Mouse (Mus musculus) intestine, postnatal 0 days (tissue): ENCODE data around the gene Dbn1. TPM values are rescaled to one million over a fixed set of nuclear protein-coding genes. Genes with fewer than 3 reads are reported as not detected.

Experiments
- ATAC-seq: fragments of 200-750 bp; cut with Nextera tagmentation; 2 replicates; pipeline ENCODE4 v1.8.0; 2017; ENCODE audit warnings: mild to moderate bottlenecking, moderate TSS enrichment, moderate library complexity
- H3K27ac ChIP-seq: fragments of 300-500 bp; sonication (generic); 2 replicates; pipeline ENCODE4 v1.5.1; 2014; ENCODE audit warnings: mild to moderate bottlenecking, low read depth, low read length, moderate library complexity
- H3K27me3 ChIP-seq: fragments of 300-500 bp; sonication (generic); replicated peaks from 2 replicates; pipeline ENCODE4 v1.6.1; 2014; ENCODE audit warnings: low read length, mixed read lengths; ENCODE audit not compliant: control insufficient read depth, insufficient read depth
- H3K36me3 ChIP-seq: fragments of 300-500 bp; sonication (generic); 2 replicates; pipeline ENCODE4 v1.6.1; 2014; ENCODE audit warnings: mild to moderate bottlenecking, moderate library complexity; ENCODE audit not compliant: control insufficient read depth, insufficient read depth
- H3K4me1 ChIP-seq: fragments of 300-500 bp; sonication (generic); replicated peaks from 2 replicates; pipeline ENCODE4 v1.6.1; 2014; ENCODE audit warnings: antibody characterized with exemption, low read length, mixed read lengths; ENCODE audit not compliant: control insufficient read depth, insufficient read depth
- H3K4me2 ChIP-seq: fragments of 300-500 bp; sonication (generic); replicated peaks from 2 replicates; pipeline ENCODE4 v1.6.1; 2014; ENCODE audit warnings: low read depth, mild to moderate bottlenecking, moderate library complexity
- H3K4me3 ChIP-seq: fragments of 300-500 bp; sonication (generic); 2 replicates; pipeline ENCODE4 v1.5.1; 2014; ENCODE audit warnings: low read depth, low read length
- H3K9ac ChIP-seq: fragments of 300-500 bp; sonication (generic); 2 replicates; pipeline ENCODE4 v1.6.1; 2014; ENCODE audit warnings: mild to moderate bottlenecking, low read depth, low read length
- H3K9me3 ChIP-seq: fragments of 300-500 bp; sonication (generic); 2 replicates; pipeline ENCODE4 v1.6.1; 2016; ENCODE audit warnings: mixed run types; ENCODE audit not compliant: control insufficient read depth
- CTCF ChIP-seq: sonication (generic); IDR thresholded peaks from 2 replicates; pipeline ENCODE4 v1.5.1; 2016; ENCODE audit warnings: low read depth, mild to moderate bottlenecking, control low read depth, antibody characterized with exemption, moderate library complexity
- WGBS: fragments of 180-500 bp; shearing (Covaris S2); extraction: QIAGEN DNeasy Blood & Tissue Kit; methylation state at CpG from one replicate; pipeline ENCODE4 v1.1.7; 2014; 5-methylcytosine and 5-hydroxymethylcytosine counted together
- polyA plus RNA-seq: library from polyadenylated mRNA; unstranded; fragments of >200 nt; fragmentation: Nextera tagmentation; extraction: Ambion mirVana; gene quantifications from 2 replicates; pipeline ENCODE4 v1.2.1, GENCODE M21; 2015

Dbn1 gene
- polyA plus RNA-seq, 1 experiment from 2014 or later, result 31.3 TPM

DNA sequence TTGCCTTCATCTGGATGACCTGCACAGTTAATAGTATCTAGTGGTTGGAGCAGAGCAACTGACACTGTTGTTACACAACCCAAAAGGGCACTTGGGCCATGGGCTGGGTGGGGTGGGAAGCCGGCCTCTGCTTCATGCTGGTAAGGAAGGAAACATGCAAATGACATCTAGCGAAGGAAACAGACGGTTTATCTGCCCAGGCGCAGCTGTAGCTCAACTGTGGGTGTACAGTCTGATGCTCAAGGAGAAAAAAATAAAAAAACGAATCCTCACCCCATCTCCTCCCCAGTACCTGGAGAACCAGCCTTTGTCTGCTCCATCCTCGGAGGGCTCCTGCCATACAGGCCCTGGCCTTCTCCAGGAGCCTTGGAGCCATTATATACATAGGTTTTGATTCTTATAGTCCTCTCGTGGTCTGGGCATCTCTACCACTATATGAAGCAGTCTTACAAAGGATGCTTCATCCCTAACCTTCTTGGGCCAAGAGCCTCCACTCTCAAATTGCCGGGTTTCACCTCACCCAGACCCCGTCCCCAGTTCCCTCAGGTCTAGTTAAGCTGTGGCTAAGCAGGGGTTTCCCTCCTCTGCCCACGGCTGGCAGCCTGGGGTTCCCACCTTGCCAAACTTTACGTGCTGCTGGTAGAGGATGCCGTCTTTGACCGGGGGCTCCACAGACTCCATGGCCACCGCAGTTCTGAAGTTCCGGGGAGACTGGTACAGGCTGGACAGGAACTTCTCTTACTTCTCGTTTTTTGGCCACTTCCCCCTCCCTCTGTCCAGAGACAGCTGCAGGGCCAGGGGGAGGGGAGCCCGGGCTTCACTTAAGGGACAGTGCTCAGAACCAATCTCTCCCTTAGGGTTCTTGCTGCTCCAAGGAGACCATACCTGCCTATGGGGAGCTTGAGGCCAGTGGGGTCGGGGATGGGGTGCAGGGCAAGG lies 40.2 kb upstream of the Dbn1 start:
- H3K9ac ChIP-seq, result no peak overlapping the region
- H3K4me3 ChIP-seq, result no peak overlapping the region
- no peaks in the 10 kb centered on the region for H3K9me3 ChIP-seq
- ATAC-seq, result no peak; the same call in 1 of the 2 replicates
- 73% methylated on average over 18 of the region's 18 CpGs for WGBS
- TF ChIP-seq CTCF, result no peak
- H3K36me3 ChIP-seq, result peaks cover 32% of the 10 kb centered on the region
- no peak overlapping the region for H3K4me2 ChIP-seq
- no peaks in the 10 kb centered on the region for H3K4me1 ChIP-seq
- no peak overlapping the region for H3K27ac ChIP-seq
- H3K27me3 ChIP-seq, result no peaks in the 10 kb centered on the region

DNA sequence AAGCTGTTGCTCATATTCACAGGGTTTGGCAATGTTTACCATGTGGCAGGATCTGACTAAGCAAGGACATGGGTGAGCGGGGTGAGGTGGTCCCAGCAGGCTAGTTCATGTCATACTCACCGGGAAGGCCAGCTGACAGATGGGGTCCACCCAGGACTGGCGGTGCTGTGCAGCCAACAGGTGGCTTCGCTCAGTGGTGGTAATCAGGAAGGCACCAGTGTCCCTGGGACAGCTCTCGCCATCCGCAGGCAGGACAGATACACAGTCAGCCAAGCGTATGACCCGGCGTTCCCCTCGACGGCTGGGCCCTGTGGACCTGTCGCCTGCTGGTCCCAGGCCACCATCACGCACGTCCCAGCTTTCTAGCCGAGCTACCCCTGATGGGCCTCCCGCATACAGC lies 39.3 kb upstream of the Dbn1 start:
- no peak overlapping the region for H3K4me3 ChIP-seq
- H3K9me3 ChIP-seq, result no peaks in the 10 kb centered on the region
- H3K27ac ChIP-seq, result no peak overlapping the region
- H3K4me2 ChIP-seq, result no peak overlapping the region
- H3K9ac ChIP-seq, result no peak overlapping the region
- H3K4me1 ChIP-seq, result no peaks in the 10 kb centered on the region
- peaks cover 27% of the 10 kb centered on the region for H3K36me3 ChIP-seq
- no peaks in the 10 kb centered on the region for H3K27me3 ChIP-seq
- no peak for ATAC-seq
- TF ChIP-seq CTCF, result no peak
- WGBS, result 86% methylated on average over 16 of the region's 16 CpGs

DNA sequence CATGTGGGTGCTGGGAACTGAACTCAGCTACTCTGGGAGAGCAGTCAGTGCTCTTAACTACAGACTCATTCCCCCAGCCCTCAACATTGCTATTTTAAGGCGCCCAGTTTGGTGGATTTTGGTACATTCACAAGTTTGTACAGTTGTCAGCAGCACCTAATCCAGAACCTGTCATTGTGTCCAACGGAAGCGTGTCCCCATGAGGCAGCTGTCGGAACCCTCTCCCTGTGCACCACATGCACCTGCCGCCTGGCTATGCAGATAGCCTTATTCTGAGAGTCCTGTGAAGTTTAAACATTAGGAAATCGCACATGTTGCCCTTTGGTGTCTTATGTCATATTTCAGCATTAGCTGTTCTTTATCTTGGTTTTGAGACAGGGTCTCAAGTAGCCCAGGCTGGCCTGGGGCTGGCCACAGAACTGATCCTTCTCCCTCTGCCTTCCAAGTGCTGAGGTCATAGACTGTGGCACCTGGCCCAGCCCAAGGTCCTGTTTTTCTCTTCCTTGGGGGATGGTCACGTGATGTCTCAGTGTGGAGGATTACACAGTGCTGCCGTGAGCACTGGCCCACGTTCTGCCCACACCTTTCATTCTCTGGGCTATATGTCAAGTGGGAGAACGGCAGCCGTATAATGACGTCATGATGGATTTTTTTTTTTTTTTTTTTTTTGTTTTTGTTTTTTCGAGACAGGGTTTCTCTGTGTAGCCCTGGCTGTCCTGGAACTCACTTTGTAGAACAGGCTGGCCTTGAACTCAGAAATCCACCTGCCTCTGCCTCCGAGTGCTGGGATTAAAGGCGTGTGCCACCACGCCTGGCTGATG lies 38.0 kb upstream of the Dbn1 start:
- no peak overlapping the region for H3K4me2 ChIP-seq
- no peaks in the 10 kb centered on the region for H3K4me1 ChIP-seq
- WGBS, result 77% methylated on average over 16 of the region's 16 CpGs
- H3K9me3 ChIP-seq, result no peaks in the 10 kb centered on the region
- H3K36me3 ChIP-seq, result peaks cover 15% of the 10 kb centered on the region; the same call in 1 of the 2 replicates
- H3K27me3 ChIP-seq, result no peaks in the 10 kb centered on the region
- no peak overlapping the region for H3K27ac ChIP-seq
- H3K4me3 ChIP-seq, result no peak overlapping the region
- H3K9ac ChIP-seq, result no peak overlapping the region
- no peak for ATAC-seq
- no peak for TF ChIP-seq CTCF

DNA sequence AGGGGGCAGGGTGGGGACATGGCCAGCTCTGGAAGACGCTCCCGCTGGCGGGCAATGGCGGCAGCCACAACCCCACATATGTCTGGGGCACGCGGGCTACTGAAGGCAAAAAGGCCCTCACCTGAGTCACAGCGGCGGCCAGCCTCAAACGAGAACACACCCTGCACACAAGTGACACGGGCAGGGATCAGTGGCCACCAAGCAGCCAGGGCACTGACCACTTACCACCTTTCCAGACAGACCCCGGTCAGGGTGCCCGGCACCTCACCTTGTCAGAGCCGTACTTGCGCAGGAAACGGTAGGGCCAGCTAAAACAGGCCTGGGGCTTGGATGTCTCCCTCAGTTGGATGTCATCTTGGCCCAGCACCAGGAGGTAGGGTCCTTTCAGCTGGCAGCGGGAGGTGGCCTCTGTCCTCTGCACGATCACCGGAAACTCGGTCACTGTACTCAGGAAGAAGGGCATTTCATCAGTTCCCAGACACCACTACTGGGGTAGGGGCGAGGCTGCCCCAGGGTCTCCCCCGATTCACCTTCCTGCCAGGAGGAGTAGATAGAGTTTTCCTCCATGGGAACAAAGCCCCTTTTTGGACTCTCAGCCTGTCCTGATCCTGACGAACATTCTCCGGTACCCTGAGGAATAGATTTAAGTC lies 36.2 kb upstream of the Dbn1 start:
- Histone ChIP-seq H3K27me3 (no peaks in the 10 kb centered on the region), H3K9me3 (no peaks in the 10 kb centered on the region), H3K4me1 (no peaks in the 10 kb centered on the region), H3K27ac (no peak overlapping the region), H3K4me3 (no peak overlapping the region), H3K36me3 (no peaks in the 10 kb centered on the region), H3K4me2 (no peak overlapping the region), H3K9ac (no peak overlapping the region)
- no peak for ATAC-seq
- no peak for TF ChIP-seq CTCF
- WGBS, result 91% methylated on average over 23 of the region's 23 CpGs

DNA sequence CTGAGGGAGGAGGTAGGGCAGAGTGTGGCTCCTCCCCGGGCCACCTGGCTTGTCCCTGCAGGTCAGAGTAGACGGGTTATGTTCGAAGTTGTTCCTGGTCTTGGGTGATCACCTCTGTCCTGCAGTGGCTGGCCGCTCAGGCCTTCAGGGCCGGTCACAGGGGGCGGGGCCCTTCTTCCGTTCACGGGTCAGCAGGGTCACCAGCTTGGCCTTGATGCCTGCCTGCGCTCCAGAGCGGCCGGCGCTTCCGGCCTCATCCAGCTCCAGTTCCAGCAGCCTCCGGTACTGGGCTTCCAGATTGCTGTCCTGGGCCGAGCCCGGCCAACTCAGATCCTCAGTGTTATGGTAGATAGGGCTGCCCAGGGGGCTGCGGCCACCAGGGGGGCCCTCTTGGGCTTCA lies 35.4 kb upstream of the Dbn1 start:
- Histone ChIP-seq H3K4me3 (no peak overlapping the region), H3K27ac (no peak overlapping the region), H3K9me3 (no peaks in the 10 kb centered on the region), H3K9ac (no peak overlapping the region), H3K36me3 (no peaks in the 10 kb centered on the region), H3K4me2 (no peak overlapping the region), H3K27me3 (no peaks in the 10 kb centered on the region), H3K4me1 (no peaks in the 10 kb centered on the region)
- no peak for ATAC-seq
- no peak for TF ChIP-seq CTCF
- 64% methylated on average over 17 of the region's 17 CpGs for WGBS

DNA sequence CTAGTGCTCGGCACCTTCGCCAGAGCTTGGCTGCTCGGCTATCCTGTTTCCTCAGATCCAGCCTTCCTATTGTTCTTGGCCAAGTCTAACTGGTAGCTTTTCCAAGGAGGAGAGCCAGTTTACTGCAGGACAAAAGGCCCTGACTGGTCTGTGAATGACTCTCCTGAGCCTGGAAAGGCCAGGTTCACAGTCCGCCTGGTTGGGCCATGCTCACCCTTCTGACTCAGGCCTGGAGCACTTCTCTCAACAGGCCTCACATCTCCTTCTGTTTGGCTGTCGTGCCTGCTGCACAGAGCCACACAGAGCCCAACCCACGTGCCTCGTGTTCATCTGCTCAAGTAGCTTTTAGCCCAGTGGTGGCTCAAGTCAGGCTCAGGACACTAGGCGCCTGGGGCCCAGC lies 34.8 kb upstream of the Dbn1 start:
- H3K27ac ChIP-seq, result no peak overlapping the region
- 69% methylated on average over 8 of the region's 8 CpGs for WGBS
- H3K9ac ChIP-seq, result no peak overlapping the region
- H3K27me3 ChIP-seq, result no peaks in the 10 kb centered on the region
- H3K4me3 ChIP-seq, result no peak overlapping the region
- no peak overlapping the region for H3K4me2 ChIP-seq
- no peak for ATAC-seq
- H3K9me3 ChIP-seq, result no peaks in the 10 kb centered on the region
- no peaks in the 10 kb centered on the region for H3K36me3 ChIP-seq
- no peak for TF ChIP-seq CTCF
- H3K4me1 ChIP-seq, result no peaks in the 10 kb centered on the region
